Mouse (Mus musculus) cortical plate, adult 2 months (tissue): ENCODE measurements around the gene Nrxn1.

Experiments
- CTCF ChIP-seq: fragments of 200-500 bp; IDR thresholded peaks from 2 replicates; pipeline ENCODE4 v1.5.1; 2011; ENCODE audit warnings: mild to moderate bottlenecking, control low read depth, low read length; ENCODE audit not compliant: insufficient read depth; ENCODE audit errors: extremely low read depth
- POLR2A ChIP-seq: fragments of 200-500 bp; IDR thresholded peaks from 2 replicates; pipeline ENCODE4 v1.6.1; 2011; ENCODE audit warnings: mild to moderate bottlenecking, low read length, control low read depth; ENCODE audit not compliant: insufficient read depth; ENCODE audit errors: extremely low read depth

DNA sequence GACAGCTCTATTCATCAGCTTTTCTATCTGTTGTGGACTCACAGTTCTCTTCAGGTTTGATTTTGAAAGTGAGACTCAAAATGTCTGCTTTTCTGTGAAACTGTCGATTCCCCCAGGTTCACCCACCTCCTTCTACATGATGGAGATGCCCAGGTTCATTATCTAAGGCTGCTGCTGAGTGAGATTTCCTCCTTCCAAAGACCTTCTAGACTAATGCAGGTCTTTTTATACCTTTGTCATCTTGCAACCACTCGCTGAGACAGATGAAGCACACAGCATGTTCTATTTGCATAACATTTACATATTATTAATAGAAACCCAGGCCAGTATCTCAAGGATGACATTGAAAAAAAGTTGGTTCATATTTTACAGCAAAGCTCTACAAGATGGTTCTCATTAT is 295.9 kb downstream of the Nrxn1 start:
- TF ChIP-seq CTCF, result no peak
- TF ChIP-seq POLR2A, result no peak
